ENCODE assay signal across 18 mouse cellular contexts in genomic region chr2:170011858-170012257, GRCm38 (mm10).
DNase-seq lines count a peak whose midpoint lies in the region; ATAC-seq and TF ChIP-seq lines count a peak whose summit lies in the region.
"Had no signal": no experiment of that assay in that cellular context is flagged by ENCODE, and none has a peak within 500 bp of the region (broad histone marks: within the 10 kb centered on the region; RNA-seq: fewer than 3 reads in every experiment).

No protein-coding gene starts in this region.

- no peak overlapping the region for H3K9ac ChIP-seq in forebrain, embryonic 11.5 days (ENCODE audit: low read length)
- no peak overlapping the region for H3K9ac ChIP-seq in forebrain, embryonic 13.5 days
- H3K9ac ChIP-seq in lung, embryonic 14.5 days, result no peak overlapping the region
- H3K9ac ChIP-seq in embryonic facial prominence, embryonic 15.5 days, result no peak overlapping the region
- H3K9ac ChIP-seq: limb, embryonic 12.5 days; liver, embryonic 14.5 days had no signal

- no peaks in the 10 kb centered on the region for H3K36me3 ChIP-seq in forebrain, embryonic 11.5 days (ENCODE audit: control insufficient read depth, insufficient read depth, low read length)
- no peaks in the 10 kb centered on the region for H3K36me3 ChIP-seq in forebrain, embryonic 13.5 days (ENCODE audit: poor library complexity, severe bottlenecking)
- H3K36me3 ChIP-seq in lung, embryonic 14.5 days (ENCODE audit: insufficient read depth), result no peaks in the 10 kb centered on the region
- no peaks in the 10 kb centered on the region for H3K36me3 ChIP-seq in embryonic facial prominence, embryonic 15.5 days
- H3K36me3 ChIP-seq: limb, embryonic 12.5 days had no signal

- WGBS in forebrain, embryonic 11.5 days, result 39% methylated on average over 8 of the region's 8 CpGs
- WGBS in forebrain, embryonic 13.5 days, result 16% methylated on average over 8 of the region's 8 CpGs
- WGBS in lung, embryonic 14.5 days, result 52% methylated on average over 8 of the region's 8 CpGs
- 14% methylated on average over 8 of the region's 8 CpGs for WGBS in embryonic facial prominence, embryonic 15.5 days

- no peak overlapping the region for H3K4me2 ChIP-seq in forebrain, embryonic 11.5 days (ENCODE audit: low read depth, low read length, severe bottlenecking)
- H3K4me2 ChIP-seq in forebrain, embryonic 13.5 days, result no peak overlapping the region
- H3K4me2 ChIP-seq in lung, embryonic 14.5 days, result no peak overlapping the region
- H3K4me2 ChIP-seq in embryonic facial prominence, embryonic 15.5 days (replicated peaks), result peak overlapping the region; percentile 34
- H3K4me2 ChIP-seq: limb, embryonic 12.5 days had no signal

- peak; percentile 41 for DNase-seq in forebrain, embryonic 11.5 days (ENCODE audit: low spot score)
- DNase-seq in lung, embryonic 14.5 days, result peak; percentile 32
- no peak for DNase-seq in lung, postnatal 14 days
- peak; percentile 62 for DNase-seq in Muller cell, postnatal 12 days (ENCODE audit: inconsistent ontology term)
- no peak for DNase-seq in cerebellum, adult 18-20 months
- DNase-seq in spleen, adult 12 weeks (ENCODE audit: low spot score), result no peak
- DNase-seq: adrenal gland, postnatal 36 days; cerebellum, adult 2 months; cerebellum, postnatal 36 days; heart, postnatal 36 days; kidney, adult 8-10 months; thymus, adult 18-20 months; thymus, postnatal 4 days had no signal

- H3K4me1 ChIP-seq in forebrain, embryonic 11.5 days (replicated peaks; ENCODE audit: control insufficient read depth, insufficient read depth, low read length), result peaks cover 6% of the 10 kb centered on the region; the same call in 1 of the 2 replicates
- peaks cover 29% of the 10 kb centered on the region for H3K4me1 ChIP-seq in forebrain, embryonic 13.5 days
- H3K4me1 ChIP-seq in lung, embryonic 14.5 days (ENCODE audit: insufficient read depth), result 0 out of 2 replicates have a peak, but pooled peaks cover 5% of the 10 kb centered on the region
- H3K4me1 ChIP-seq in embryonic facial prominence, embryonic 15.5 days, result peaks cover 17% of the 10 kb centered on the region

- no peak for TF ChIP-seq CTCF in lung, embryonic 14.5 days (IDR thresholded peaks at IDR 0.05; ENCODE audit: low read depth)

- no peak for ATAC-seq in forebrain, embryonic 11.5 days (replicated peaks; ENCODE audit: low FRiP score)
- ATAC-seq in forebrain, embryonic 13.5 days, result no peak
- ATAC-seq in lung, embryonic 14.5 days (ENCODE audit: insufficient read depth), result no peak
- ATAC-seq in embryonic facial prominence, embryonic 15.5 days (ENCODE audit: insufficient number of reproducible peaks, low FRiP score, low TSS enrichment, low read depth), result no peak
- ATAC-seq: CD4-positive, CD25-positive, alpha-beta regulatory T cell, adult 4 months had no signal

- peaks cover 5% of the 10 kb centered on the region; the same call in 1 of the 2 replicates for H3K9me3 ChIP-seq in forebrain, embryonic 11.5 days (ENCODE audit: control insufficient read depth, low read length)
- no peaks in the 10 kb centered on the region for H3K9me3 ChIP-seq in forebrain, embryonic 13.5 days (replicated peaks)
- H3K9me3 ChIP-seq in lung, embryonic 14.5 days (ENCODE audit: low read depth, low read length), result no peaks in the 10 kb centered on the region
- no peaks in the 10 kb centered on the region for H3K9me3 ChIP-seq in embryonic facial prominence, embryonic 15.5 days (replicated peaks)

- H3K27ac ChIP-seq in forebrain, embryonic 11.5 days (ENCODE audit: low read depth, low read length), result no peak overlapping the region
- H3K27ac ChIP-seq in forebrain, embryonic 13.5 days, result no peak overlapping the region
- no peak overlapping the region for H3K27ac ChIP-seq in lung, embryonic 14.5 days (ENCODE audit: low read depth)
- peak overlapping the region; percentile 55 for H3K27ac ChIP-seq in embryonic facial prominence, embryonic 15.5 days (replicated peaks)
- H3K27ac ChIP-seq: limb, embryonic 12.5 days; liver, embryonic 14.5 days had no signal

- no peaks in the 10 kb centered on the region for H3K27me3 ChIP-seq in forebrain, embryonic 11.5 days (ENCODE audit: control insufficient read depth, insufficient read depth, low read length)
- H3K27me3 ChIP-seq in forebrain, embryonic 13.5 days, result peaks cover 6% of the 10 kb centered on the region; the same call in 1 of the 2 replicates
- H3K27me3 ChIP-seq in lung, embryonic 14.5 days (ENCODE audit: insufficient read depth, low read length), result no peaks in the 10 kb centered on the region
- no peaks in the 10 kb centered on the region for H3K27me3 ChIP-seq in embryonic facial prominence, embryonic 15.5 days
- H3K27me3 ChIP-seq: limb, embryonic 12.5 days had no signal

- H3K4me3 ChIP-seq in forebrain, embryonic 11.5 days (ENCODE audit: low read depth, low read length), result no peak overlapping the region
- no peak overlapping the region for H3K4me3 ChIP-seq in forebrain, embryonic 13.5 days
- no peak overlapping the region for H3K4me3 ChIP-seq in lung, embryonic 14.5 days (ENCODE audit: low read depth, low read length)
- H3K4me3 ChIP-seq in embryonic facial prominence, embryonic 15.5 days (replicated peaks), result peak overlapping the region; percentile 3; the same call in 1 of the 2 replicates
- H3K4me3 ChIP-seq: limb, embryonic 12.5 days had no signal

Comparison
In these comparisons a context has a peak if more than half of its experiments do, and no peak if none do; other contexts are left out.
1. DNase-seq: peak in forebrain, embryonic 11.5 days (single experiment), lung, embryonic 14.5 days (single experiment) and Muller cell, postnatal 12 days (single experiment); none in lung, postnatal 14 days (single experiment), cerebellum, adult 18-20 months (0 of 2) and spleen, adult 12 weeks (single experiment).